Mouse (Mus musculus): Measurements from ENCODE around the gene Lbhd2. TPM values are rescaled to one million over a fixed set of nuclear protein-coding genes. Genes with fewer than 3 reads are reported as not detected.

Lbhd2 gene
- polyA plus RNA-seq, 1 experiment from 2014 or later = 1.9 TPM

DNA sequence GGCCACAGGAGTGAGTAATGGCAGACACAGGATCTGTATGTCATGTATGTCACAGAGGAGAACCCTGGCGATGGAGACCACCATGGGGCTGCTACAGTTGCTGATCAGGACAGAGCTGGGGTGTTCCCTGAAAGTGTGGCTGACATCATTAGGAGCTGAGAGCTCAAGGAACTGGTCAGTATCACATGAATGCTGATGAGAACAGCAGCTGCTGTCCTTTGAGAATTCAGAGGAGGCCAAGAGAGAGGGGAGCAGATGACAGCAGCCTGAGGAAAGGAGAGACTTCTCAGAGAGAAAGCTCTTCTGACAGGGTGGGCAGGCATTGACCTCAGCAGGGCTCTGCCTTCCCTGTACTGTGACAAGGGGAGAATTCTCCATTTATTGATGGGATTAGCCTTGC, 51.1 kb downstream of the Lbhd2 start:
- peaks cover 6% of the 10 kb centered on the region; the same call in 1 of the 2 replicates for H3K27me3 ChIP-seq
- H3K4me2 ChIP-seq = no peak overlapping the region
- no peak overlapping the region for H3K27ac ChIP-seq (replicated peaks)
- ATAC-seq (ENCODE audit: low FRiP score, low read depth) = no peak
- H3K9ac ChIP-seq = no peak overlapping the region
- WGBS = 86% methylated on average over 1 of the region's 1 CpGs
- H3K4me1 ChIP-seq (replicated peaks) = 0 out of 2 replicates have a peak, but pooled peaks cover 4% of the 10 kb centered on the region
- H3K36me3 ChIP-seq = no peaks in the 10 kb centered on the region
- H3K9me3 ChIP-seq = no peaks in the 10 kb centered on the region
- H3K4me3 ChIP-seq = no peak overlapping the region

Other genes starting within 250 kb of the Lbhd2 start
- 18.6 and 18.7 TPM in 2 replicates for gene Traf3, start 240.4 kb upstream of the Lbhd2 start, polyA plus RNA-seq (2015; fragmentation: Nextera tagmentation; extraction: Ambion mirVana)
- not detected in 2 replicates for gene 4930595D18Rik, start 222.3 kb upstream of the Lbhd2 start, polyA plus RNA-seq (2015; fragmentation: Nextera tagmentation; extraction: Ambion mirVana)
- 30.9 and 32.0 TPM in 2 replicates for gene Amn, start 135.7 kb upstream of the Lbhd2 start, polyA plus RNA-seq (2015; fragmentation: Nextera tagmentation; extraction: Ambion mirVana)
- gene Cdc42bpb, start 29.1 kb upstream of the Lbhd2 start, polyA plus RNA-seq (2015; fragmentation: Nextera tagmentation; extraction: Ambion mirVana) = 41.2 and 42.4 TPM in 2 replicates
- gene Exoc3l4, start 10.2 kb downstream of the Lbhd2 start, polyA plus RNA-seq (2015; fragmentation: Nextera tagmentation; extraction: Ambion mirVana) = 2.2 and 2.9 TPM in 2 replicates
- 0.49 and 1.6 TPM in 2 replicates for gene Tnfaip2, start 35.7 kb downstream of the Lbhd2 start, polyA plus RNA-seq (2015; fragmentation: Nextera tagmentation; extraction: Ambion mirVana)
- gene Gm266, start 79.0 kb downstream of the Lbhd2 start, polyA plus RNA-seq (2015; fragmentation: Nextera tagmentation; extraction: Ambion mirVana) = 3.1 and 3.4 TPM in 2 replicates
- 490 and 510 TPM in 2 replicates for gene Eif5, start 131.2 kb downstream of the Lbhd2 start, polyA plus RNA-seq (2015; fragmentation: Nextera tagmentation; extraction: Ambion mirVana)
- gene Mark3, start 167.7 kb downstream of the Lbhd2 start, polyA plus RNA-seq (2015; fragmentation: Nextera tagmentation; extraction: Ambion mirVana) = 52.2 and 52.3 TPM in 2 replicates

Measured in hindbrain, embryonic 15.5 days (tissue).